Mouse (Mus musculus) G1E (cell line): Measurements from ENCODE around the gene Plk4.
"Not testable (repeated sequence)": the region's sequence is repeated elsewhere in the genome, so short reads cannot be mapped to it uniquely, and the experiment has no call there.

Source experiments
- CTCF ChIP-seq: IDR thresholded peaks from 2 replicates; pipeline ENCODE4 v1.5.1; 2012; ENCODE audit warnings: low read depth, low read length, inconsistent platforms, mixed read lengths
- GATA1 ChIP-seq: IDR thresholded peaks from 2 replicates; pipeline ENCODE4 v1.6.1; 2012; ENCODE audit warnings: borderline replicate concordance, low read length, inconsistent platforms, mixed read lengths
- POLR2AphosphoS5 ChIP-seq: IDR thresholded peaks from 2 replicates; pipeline ENCODE4 v1.6.1; 2012; ENCODE audit warnings: low read depth, low read length, inconsistent platforms; ENCODE audit not compliant: insufficient replicate concordance

DNA sequence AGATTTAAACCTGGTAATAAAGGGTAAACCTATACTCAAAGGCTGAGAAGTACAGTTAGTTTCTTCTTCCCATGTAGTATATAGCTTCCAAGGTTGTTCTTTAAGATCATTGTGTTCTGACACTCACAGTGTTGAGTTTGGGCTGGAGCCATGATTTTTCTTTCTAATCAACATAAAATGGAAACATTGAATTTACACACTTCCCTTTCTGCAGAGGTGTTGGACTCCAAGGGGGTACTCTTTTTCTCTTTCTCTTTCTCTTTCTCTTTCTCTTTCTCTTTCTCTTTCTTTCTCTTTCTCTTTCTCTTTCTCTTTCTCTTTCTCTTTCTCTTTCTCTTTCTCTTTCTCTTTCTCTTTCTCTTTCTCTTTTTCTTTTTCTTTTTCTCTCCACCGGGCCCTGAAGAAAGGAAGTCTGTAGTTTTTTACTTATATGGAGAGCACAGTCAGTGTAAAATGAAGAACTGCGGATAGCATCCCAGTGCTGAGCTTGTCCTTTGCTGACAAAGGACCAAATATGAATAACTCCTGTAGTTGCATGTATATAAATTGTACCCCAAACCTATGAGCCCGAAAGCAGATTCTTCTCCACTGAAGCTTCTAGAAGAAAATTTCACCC, 53.4 kb downstream of the Plk4 start:
- not testable (repeated sequence) for TF ChIP-seq CTCF, GATA1, POLR2AphosphoS5
